Mouse (Mus musculus) neural tube, embryonic 15.5 days (tissue): ENCODE data around the gene Rgs9. TPM values are rescaled to one million over a fixed set of nuclear protein-coding genes. Genes with fewer than 3 reads are reported as not detected.
"Not testable (repeated sequence)": the region's sequence is repeated elsewhere in the genome, so short reads cannot be mapped to it uniquely, and the experiment has no call there.

Source experiments
- ATAC-seq: fragments of 200-750 bp; cut with Nextera tagmentation; 2 replicates; pipeline ENCODE4 v1.8.0; 2017; ENCODE audit warnings: mild to moderate bottlenecking, moderate TSS enrichment, moderate library complexity; ENCODE audit not compliant: low FRiP score
- H3K27ac ChIP-seq: fragments of 300-500 bp; sonication (generic); replicated peaks from 2 replicates; pipeline ENCODE4 v1.5.1; 2015; ENCODE audit warnings: mild to moderate bottlenecking, inconsistent platforms
- H3K27me3 ChIP-seq: fragments of 300-500 bp; sonication (generic); replicated peaks from 2 replicates; pipeline ENCODE4 v1.6.1; 2015; ENCODE audit warnings: inconsistent platforms
- H3K36me3 ChIP-seq: fragments of 300-500 bp; sonication (generic); 2 replicates; pipeline ENCODE4 v1.6.1; 2015; ENCODE audit warnings: inconsistent platforms
- H3K4me1 ChIP-seq: fragments of 300-500 bp; sonication (generic); 2 replicates; pipeline ENCODE4 v1.6.1; 2015; ENCODE audit warnings: inconsistent platforms
- H3K4me2 ChIP-seq: fragments of 300-500 bp; sonication (generic); 2 replicates; pipeline ENCODE4 v1.6.1; 2015; ENCODE audit warnings: inconsistent platforms, mild to moderate bottlenecking, moderate library complexity
- H3K4me3 ChIP-seq: fragments of 300-500 bp; sonication (generic); replicated peaks from 2 replicates; pipeline ENCODE4 v1.5.1; 2015; ENCODE audit warnings: mild to moderate bottlenecking, inconsistent platforms
- H3K9ac ChIP-seq: fragments of 300-500 bp; sonication (generic); replicated peaks from 2 replicates; pipeline ENCODE4 v1.6.1; 2015; ENCODE audit warnings: mild to moderate bottlenecking, inconsistent platforms
- H3K9me3 ChIP-seq: fragments of 300-500 bp; sonication (generic); replicated peaks from 2 replicates; pipeline ENCODE4 v1.6.1; 2016; ENCODE audit warnings: inconsistent platforms
- WGBS: fragments of 180-500 bp; shearing (Covaris S2); methylation state at CpG from one replicate; pipeline ENCODE4 v1.1.7; 2015; ENCODE audit warnings: mixed read lengths; 5-methylcytosine and 5-hydroxymethylcytosine counted together
- polyA plus RNA-seq: library from polyadenylated mRNA; unstranded; fragments of >200 nt; fragmentation: Nextera tagmentation; extraction: Ambion mirVana; gene quantifications from 2 replicates; pipeline ENCODE4 v1.2.1, GENCODE M21; 2015

Gene Rgs9
- 12.3 and 12.6 TPM in 2 replicates for polyA plus RNA-seq

GRCm38 (mm10) chr11:109297710-109298375 is at the start of gene Rgs9:
TSS of gene Rgs9 (minus strand) at chr11:109298129.
- Histone ChIP-seq H3K9me3 (no peaks in the 10 kb centered on the region), H3K4me1 (peaks cover 25% of the 10 kb centered on the region), H3K4me3 (peak within 1 kb of the TSS; percentile 57), H3K27ac (peak within 1 kb of the TSS; percentile 72), H3K4me2 (peak within 1 kb of the TSS; percentile 92), H3K9ac (peak within 1 kb of the TSS; percentile 66), H3K27me3 (no peaks in the 10 kb centered on the region), H3K36me3 (no peaks in the 10 kb centered on the region)
- peak; percentile 97 for ATAC-seq
- 2% methylated on average over 37 of the region's 37 CpGs for WGBS

- Histone ChIP-seq H3K36me3 (no peaks in the 10 kb centered on the region), H3K27me3 (no peaks in the 10 kb centered on the region), H3K4me1 (peaks cover 13% of the 10 kb centered on the region), H3K4me2 (no peak overlapping the region), H3K27ac (peak overlapping the region; percentile 69), H3K9ac (no peak overlapping the region), H3K9me3 (no peaks in the 10 kb centered on the region), H3K4me3 (no peak overlapping the region)
- ATAC-seq, result peak; percentile 81; the same call in 1 of the 2 replicates
- WGBS, result 63% methylated on average over 10 of the region's 10 CpGs
Observed at GRCm38 (mm10) chr11:109347242-109347959, 49.5 kb upstream of the Rgs9 start.

GRCm38 (mm10) chr11:109343991-109344599 is 46.2 kb upstream of the Rgs9 start:
- 35% methylated on average over 10 of the region's 10 CpGs for WGBS
- H3K4me1 ChIP-seq, result peaks cover 13% of the 10 kb centered on the region
- no peak overlapping the region for H3K4me3 ChIP-seq
- no peaks in the 10 kb centered on the region for H3K36me3 ChIP-seq
- H3K9ac ChIP-seq, result no peak overlapping the region
- H3K27ac ChIP-seq, result no peak overlapping the region
- no peaks in the 10 kb centered on the region for H3K9me3 ChIP-seq
- no peak overlapping the region for H3K4me2 ChIP-seq
- no peak for ATAC-seq
- no peaks in the 10 kb centered on the region for H3K27me3 ChIP-seq

GRCm38 (mm10) chr11:109343558-109343957 is 45.6 kb upstream of the Rgs9 start:
- 33% methylated on average over 7 of the region's 7 CpGs for WGBS
- Histone ChIP-seq H3K4me2 (no peak overlapping the region), H3K27me3 (no peaks in the 10 kb centered on the region)

GRCm38 (mm10) chr11:109342666-109343065 is 44.7 kb upstream of the Rgs9 start:
- H3K4me1 ChIP-seq, H3K4me3 ChIP-seq, H3K36me3 ChIP-seq, H3K9ac ChIP-seq, H3K9me3 ChIP-seq, ATAC-seq, H3K27me3 ChIP-seq, H3K27ac ChIP-seq, H3K4me2 ChIP-seq: not testable (repeated sequence)
- WGBS, result 89% methylated on average over 4 of the region's 4 CpGs

More at GRCm38 (mm10) chr11:109343558-109343957, 45.6 kb upstream of the Rgs9 start:
- Histone ChIP-seq H3K4me1 (peaks cover 13% of the 10 kb centered on the region), H3K9ac (no peak overlapping the region), H3K36me3 (no peaks in the 10 kb centered on the region), H3K4me3 (no peak overlapping the region), H3K9me3 (no peaks in the 10 kb centered on the region), H3K27ac (no peak overlapping the region)
- no peak for ATAC-seq

GRCm38 (mm10) chr11:109340541-109340940 is 42.6 kb upstream of the Rgs9 start:
- H3K9me3 ChIP-seq, result no peaks in the 10 kb centered on the region
- no peaks in the 10 kb centered on the region for H3K4me1 ChIP-seq
- no peaks in the 10 kb centered on the region for H3K36me3 ChIP-seq
- no peak overlapping the region for H3K27ac ChIP-seq
- 76% methylated on average over 5 of the region's 5 CpGs for WGBS
- H3K4me2 ChIP-seq, result no peak overlapping the region
- no peak overlapping the region for H3K9ac ChIP-seq
- H3K4me3 ChIP-seq, result no peak overlapping the region
- no peaks in the 10 kb centered on the region for H3K27me3 ChIP-seq
- ATAC-seq, result no peak

- WGBS, result 96% methylated on average over 8 of the region's 8 CpGs
Observed at GRCm38 (mm10) chr11:109339155-109339938, 41.4 kb upstream of the Rgs9 start.

GRCm38 (mm10) chr11:109335890-109336289 is 38.0 kb upstream of the Rgs9 start:
- H3K4me2 ChIP-seq, result no peak overlapping the region
- H3K4me1 ChIP-seq, result peaks cover 8% of the 10 kb centered on the region
- no peak overlapping the region for H3K4me3 ChIP-seq
- no peak for ATAC-seq
- WGBS, result 58% methylated on average over 6 of the region's 6 CpGs
- H3K36me3 ChIP-seq, result no peaks in the 10 kb centered on the region
- H3K27ac ChIP-seq, result no peak overlapping the region
- no peaks in the 10 kb centered on the region for H3K9me3 ChIP-seq
- H3K9ac ChIP-seq, result no peak overlapping the region
- H3K27me3 ChIP-seq, result no peaks in the 10 kb centered on the region

More at GRCm38 (mm10) chr11:109339155-109339938, 41.4 kb upstream of the Rgs9 start:
- no peak for ATAC-seq
- Histone ChIP-seq H3K36me3 (no peaks in the 10 kb centered on the region), H3K27ac (no peak overlapping the region), H3K9me3 (no peaks in the 10 kb centered on the region), H3K9ac (no peak overlapping the region), H3K4me3 (no peak overlapping the region), H3K4me2 (no peak overlapping the region), H3K4me1 (no peaks in the 10 kb centered on the region), H3K27me3 (no peaks in the 10 kb centered on the region)

- ATAC-seq, result no peak
- WGBS, result 91% methylated on average over 4 of the region's 4 CpGs
- H3K27me3 ChIP-seq, result no peaks in the 10 kb centered on the region
Observed at GRCm38 (mm10) chr11:109334773-109335172, 36.8 kb upstream of the Rgs9 start.

GRCm38 (mm10) chr11:109332722-109333121 is 34.8 kb upstream of the Rgs9 start:
- Histone ChIP-seq H3K4me1 (peaks cover 19% of the 10 kb centered on the region), H3K27ac (no peak overlapping the region), H3K27me3 (no peaks in the 10 kb centered on the region), H3K9ac (no peak overlapping the region), H3K36me3 (no peaks in the 10 kb centered on the region), H3K4me3 (no peak overlapping the region), H3K4me2 (no peak overlapping the region), H3K9me3 (no peaks in the 10 kb centered on the region)
- WGBS, result 62% methylated on average over 6 of the region's 6 CpGs
- no peak for ATAC-seq

More at GRCm38 (mm10) chr11:109334773-109335172, 36.8 kb upstream of the Rgs9 start:
- no peak overlapping the region for H3K9ac ChIP-seq
- no peaks in the 10 kb centered on the region for H3K9me3 ChIP-seq
- peaks cover 8% of the 10 kb centered on the region for H3K4me1 ChIP-seq
- no peaks in the 10 kb centered on the region for H3K36me3 ChIP-seq
- no peak overlapping the region for H3K4me2 ChIP-seq
- no peak overlapping the region for H3K4me3 ChIP-seq
- no peak overlapping the region for H3K27ac ChIP-seq

- Histone ChIP-seq H3K9ac (0 out of 2 replicates have a peak overlapping the region, but pooled peaks have one; percentile 5), H3K4me2 (peak overlapping the region; percentile 52), H3K36me3 (no peaks in the 10 kb centered on the region), H3K9me3 (no peaks in the 10 kb centered on the region), H3K4me1 (peaks cover 29% of the 10 kb centered on the region), H3K27ac (no peak overlapping the region), H3K4me3 (peak overlapping the region; percentile 21), H3K27me3 (no peaks in the 10 kb centered on the region)
- ATAC-seq, result peak; percentile 85
- 5% methylated on average over 6 of the region's 6 CpGs for WGBS
Observed at GRCm38 (mm10) chr11:109331424-109331824, 33.5 kb upstream of the Rgs9 start.
